Mouse (Mus musculus) heart, postnatal 4 days (tissue): ENCODE data around the gene Serp1. TPM values are rescaled to one million over a fixed set of nuclear protein-coding genes. Genes with fewer than 3 reads are reported as not detected.
A peak's percentile ranks its signal among the peaks of the same experiment; 100 is the strongest.

Experiments used
- DNase-seq: peaks from one replicate; pipeline ENCODE4 v3.0.0; 2021
- total RNA-seq, 2 experiments: library from RNA; stranded (reverse); gene quantifications; 2 replicates each; pipeline ENCODE4 v1.2.3; 2021

Serp1 gene
- total RNA-seq: 10 to 100 TPM; 25.6 to 26.7 TPM

GRCm38 (mm10) chr3:58525652-58526407, at the start of gene Serp1, which contains the start of gene Eif2a:
Gene Serp1, minus strand, starts transcription at chr3:58525892.
Gene Eif2a, plus strand, starts transcription at chr3:58525821.
- peak; percentile 98 for DNase-seq

- no peak for DNase-seq
These were observed 45.1 kb upstream of the Serp1 start for GRCm38 (mm10) chr3:58570821-58571220.

GRCm38 (mm10) chr3:58561437-58561836, 35.7 kb upstream of the Serp1 start:
- no peak for DNase-seq

GRCm38 (mm10) chr3:58559887-58560286, 34.2 kb upstream of the Serp1 start:
- no peak for DNase-seq

GRCm38 (mm10) chr3:58556649-58557048, 31.0 kb upstream of the Serp1 start:
- DNase-seq: no peak

GRCm38 (mm10) chr3:58552001-58552811, 26.5 kb upstream of the Serp1 start:
- no peak for DNase-seq

GRCm38 (mm10) chr3:58536573-58536972, 10.9 kb upstream of the Serp1 start:
- DNase-seq: no peak

- DNase-seq: no peak
These were observed 681 bp upstream of the Serp1 start for GRCm38 (mm10) chr3:58526408-58526737.

- no peak for DNase-seq
These were observed 526 bp downstream of the Serp1 start for GRCm38 (mm10) chr3:58525166-58525565.

- no peak for DNase-seq
These were observed 1.4 kb downstream of the Serp1 start for GRCm38 (mm10) chr3:58524246-58524645.

GRCm38 (mm10) chr3:58523386-58523785, 2.3 kb downstream of the Serp1 start:
- DNase-seq: no peak

- no peak for DNase-seq
These were observed 4.3 kb downstream of the Serp1 start for GRCm38 (mm10) chr3:58521361-58521760.

- no peak for DNase-seq
These were observed 5.4 kb downstream of the Serp1 start for GRCm38 (mm10) chr3:58520286-58520685.

GRCm38 (mm10) chr3:58519536-58519935, 6.2 kb downstream of the Serp1 start:
- no peak for DNase-seq

GRCm38 (mm10) chr3:58518962-58519361, 6.7 kb downstream of the Serp1 start:
- no peak for DNase-seq

GRCm38 (mm10) chr3:58517800-58518199, 7.9 kb downstream of the Serp1 start:
- DNase-seq: no peak

GRCm38 (mm10) chr3:58517258-58517657, 8.4 kb downstream of the Serp1 start:
- no peak for DNase-seq

- no peak for DNase-seq
These were observed 9.1 kb downstream of the Serp1 start for GRCm38 (mm10) chr3:58516602-58516976.

- no peak for DNase-seq
These were observed 9.6 kb downstream of the Serp1 start for GRCm38 (mm10) chr3:58515947-58516601.

GRCm38 (mm10) chr3:58513483-58513882, 12.2 kb downstream of the Serp1 start:
- DNase-seq: no peak

GRCm38 (mm10) chr3:58512740-58513139, 13.0 kb downstream of the Serp1 start:
- DNase-seq: no peak

GRCm38 (mm10) chr3:58511581-58511980, 14.1 kb downstream of the Serp1 start:
- DNase-seq: no peak

- no peak for DNase-seq
These were observed 17.5 kb downstream of the Serp1 start for GRCm38 (mm10) chr3:58508020-58508750.
